10 mouse cellular contexts compared by ENCODE assay signal in genomic region chr2:127364452-127364851, GRCm38 (mm10). TPM values are rescaled to one million over a fixed set of nuclear protein-coding genes. Genes with fewer than 3 reads are reported as not detected.
A peak's percentile ranks its signal among the peaks of the same experiment; 100 is the strongest.
DNase-seq lines count a peak whose midpoint lies in the region; ATAC-seq lines count a peak whose summit lies in the region.
"Had no signal": no experiment of that assay in that cellular context is flagged by ENCODE, and none has a peak within 500 bp of the region (broad histone marks: within the 10 kb centered on the region; RNA-seq: fewer than 3 reads in every experiment).

No protein-coding gene starts in this region.

- 16% methylated on average over 8 of the region's 8 CpGs for WGBS in heart, embryonic 11.5 days (ENCODE audit: insufficient replicate concordance)
- 24% methylated on average over 8 of the region's 8 CpGs for WGBS in embryonic facial prominence, embryonic 10.5 days
- 16% methylated on average over 8 of the region's 8 CpGs for WGBS in kidney, embryonic 14.5 days
- WGBS in liver, embryonic 12.5 days (ENCODE audit: insufficient replicate concordance): 12% methylated on average over 8 of the region's 8 CpGs

- peak overlapping the region; percentile 57 for H3K4me3 ChIP-seq in heart, embryonic 11.5 days (ENCODE audit: low read depth, low read length)
- H3K4me3 ChIP-seq in embryonic facial prominence, embryonic 10.5 days: peak overlapping the region; percentile 56; the same call in 1 of the 2 replicates
- H3K4me3 ChIP-seq in kidney, embryonic 14.5 days (ENCODE audit: low read length): peak overlapping the region; percentile 43; the same call in 1 of the 2 replicates
- peak overlapping the region; percentile 70 for H3K4me3 ChIP-seq in liver, embryonic 12.5 days
- H3K4me3 ChIP-seq: left cerebral cortex, adult 2 months had no signal

- H3K9me3 ChIP-seq in heart, embryonic 11.5 days (replicated peaks; ENCODE audit: control insufficient read depth, low read length): no peaks in the 10 kb centered on the region
- no peaks in the 10 kb centered on the region for H3K9me3 ChIP-seq in embryonic facial prominence, embryonic 10.5 days
- no peaks in the 10 kb centered on the region for H3K9me3 ChIP-seq in kidney, embryonic 14.5 days (ENCODE audit: control insufficient read depth, low read length)
- no peaks in the 10 kb centered on the region for H3K9me3 ChIP-seq in liver, embryonic 12.5 days (replicated peaks)

- DNase-seq in heart, adult 11 months: no peak
- no peak for DNase-seq in embryonic facial prominence, embryonic 10.5 days (ENCODE audit: low spot score)
- DNase-seq in embryo, embryonic 9.5 days (ENCODE audit: extremely low spot score): no peak
- DNase-seq in thymus, postnatal 4 days: no peak
- no peak for DNase-seq in cerebellum, adult 18-20 months
- DNase-seq: forebrain, postnatal 0 days had no signal

- H3K27me3 ChIP-seq in heart, embryonic 11.5 days (ENCODE audit: control insufficient read depth, insufficient read depth, low read length): peaks cover 50% of the 10 kb centered on the region
- peaks cover 87% of the 10 kb centered on the region for H3K27me3 ChIP-seq in embryonic facial prominence, embryonic 10.5 days (replicated peaks; ENCODE audit: low read depth, poor library complexity, severe bottlenecking)
- peaks cover 47% of the 10 kb centered on the region for H3K27me3 ChIP-seq in kidney, embryonic 14.5 days (ENCODE audit: control insufficient read depth, insufficient read depth, low read length)
- peaks cover 82% of the 10 kb centered on the region for H3K27me3 ChIP-seq in liver, embryonic 12.5 days (replicated peaks)

- no peaks in the 10 kb centered on the region; the same call in 1 of the 2 replicates for H3K36me3 ChIP-seq in heart, embryonic 11.5 days (ENCODE audit: control insufficient read depth, insufficient read depth, low read length)
- no peaks in the 10 kb centered on the region for H3K36me3 ChIP-seq in embryonic facial prominence, embryonic 10.5 days (replicated peaks)
- H3K36me3 ChIP-seq in kidney, embryonic 14.5 days (ENCODE audit: control insufficient read depth, insufficient read depth, low read length): no peaks in the 10 kb centered on the region
- peaks cover 39% of the 10 kb centered on the region for H3K36me3 ChIP-seq in liver, embryonic 12.5 days

- H3K27ac ChIP-seq in heart, embryonic 11.5 days (ENCODE audit: low read depth, low read length): no peak overlapping the region
- no peak overlapping the region for H3K27ac ChIP-seq in embryonic facial prominence, embryonic 10.5 days (replicated peaks)
- H3K27ac ChIP-seq in kidney, embryonic 14.5 days (ENCODE audit: low read depth, low read length): no peak overlapping the region
- peak overlapping the region; percentile 77; the same call in 1 of the 2 replicates for H3K27ac ChIP-seq in liver, embryonic 12.5 days
- H3K27ac ChIP-seq: left cerebral cortex, adult 2 months had no signal

- H3K9ac ChIP-seq in heart, embryonic 11.5 days (ENCODE audit: low read depth, low read length): peak overlapping the region; percentile 58
- no peak overlapping the region; the same call in 1 of the 2 replicates for H3K9ac ChIP-seq in kidney, embryonic 14.5 days (ENCODE audit: low read depth, low read length)
- H3K9ac ChIP-seq in liver, embryonic 12.5 days: peak overlapping the region; percentile 75
- H3K9ac ChIP-seq: forebrain, postnatal 0 days had no signal

- peak overlapping the region; percentile 82 for H3K4me2 ChIP-seq in heart, embryonic 11.5 days
- no peak overlapping the region for H3K4me2 ChIP-seq in kidney, embryonic 14.5 days (replicated peaks; ENCODE audit: low read depth, low read length)
- H3K4me2 ChIP-seq in liver, embryonic 12.5 days: peak overlapping the region; percentile 95

- no peak for ATAC-seq in heart, embryonic 11.5 days (replicated peaks; ENCODE audit: insufficient number of reproducible peaks, low FRiP score, low TSS enrichment)
- ATAC-seq in kidney, embryonic 14.5 days (ENCODE audit: low FRiP score, low TSS enrichment): no peak
- no peak for ATAC-seq in liver, embryonic 12.5 days
- ATAC-seq: forebrain, postnatal 0 days had no signal

- H3K4me1 ChIP-seq in heart, embryonic 11.5 days (ENCODE audit: control insufficient read depth, insufficient read depth, low read length): peaks cover 20% of the 10 kb centered on the region
- peaks cover 15% of the 10 kb centered on the region for H3K4me1 ChIP-seq in embryonic facial prominence, embryonic 10.5 days
- peaks cover 17% of the 10 kb centered on the region for H3K4me1 ChIP-seq in kidney, embryonic 14.5 days (ENCODE audit: control insufficient read depth, insufficient read depth, low read length)
- H3K4me1 ChIP-seq in liver, embryonic 12.5 days: peaks cover 66% of the 10 kb centered on the region

RNA-seq across cellular contexts. Expression of gene Adra2b, which starts 1.4 kb away (rescaled TPM):
- polyA plus RNA-seq in heart, embryonic 11.5 days (2014; fragmentation: Nextera tagmentation; extraction: Ambion mirVana): 10.2 and 12.0 TPM in 2 replicates
- 1.9 and 2.2 TPM in 2 replicates for polyA plus RNA-seq in embryonic facial prominence, embryonic 10.5 days (2016; fragmentation: Nextera tagmentation; extraction: Ambion mirVana)
- polyA plus RNA-seq in kidney, embryonic 14.5 days (2014; fragmentation: Nextera tagmentation; extraction: Ambion mirVana): 0.69 and 1.8 TPM in 2 replicates
- polyA plus RNA-seq in liver, embryonic 12.5 days (2016; fragmentation: Nextera tagmentation; extraction: Ambion mirVana): 38.3 and 42.5 TPM in 2 replicates

RNA-seq across cellular contexts. Expression of gene Astl, which starts 26.0 kb away (rescaled TPM):
- not detected in 2 replicates for polyA plus RNA-seq in heart, embryonic 11.5 days (2014; fragmentation: Nextera tagmentation; extraction: Ambion mirVana)
- polyA plus RNA-seq in embryonic facial prominence, embryonic 10.5 days (2016; fragmentation: Nextera tagmentation; extraction: Ambion mirVana): 0.09 and 0.15 TPM in 2 replicates
- not detected in 2 replicates for polyA plus RNA-seq in kidney, embryonic 14.5 days (2014; fragmentation: Nextera tagmentation; extraction: Ambion mirVana)
- not detected in 2 replicates for polyA plus RNA-seq in liver, embryonic 12.5 days (2016; fragmentation: Nextera tagmentation; extraction: Ambion mirVana)
- polyA plus RNA-seq: forebrain, postnatal 0 days had no signal

RNA-seq across cellular contexts. Expression of gene Dusp2, which starts 28.5 kb away (rescaled TPM):
- polyA plus RNA-seq in heart, embryonic 11.5 days (2014; fragmentation: Nextera tagmentation; extraction: Ambion mirVana): 17.4 and 18.3 TPM in 2 replicates
- 3.3 and 3.6 TPM in 2 replicates for polyA plus RNA-seq in embryonic facial prominence, embryonic 10.5 days (2016; fragmentation: Nextera tagmentation; extraction: Ambion mirVana)
- polyA plus RNA-seq in kidney, embryonic 14.5 days (2014; fragmentation: Nextera tagmentation; extraction: Ambion mirVana): 13.0 and 14.2 TPM in 2 replicates
- 7.3 and 8.0 TPM in 2 replicates for polyA plus RNA-seq in liver, embryonic 12.5 days (2016; fragmentation: Nextera tagmentation; extraction: Ambion mirVana)
